Mouse (Mus musculus): Measurements from ENCODE around the gene Aste1.

- no peak for TF ChIP-seq GATA1 (IDR thresholded peaks at IDR 0.05; ENCODE audit: borderline replicate concordance, low read length)
- no peak for TF ChIP-seq FLI1 (IDR thresholded peaks at IDR 0.05; ENCODE audit: low read length)
Observed at GRCm38 (mm10) chr9:105362181-105362580, 33.0 kb upstream of the Aste1 start.
